In genomic region chr3:32687156-32687555, GRCm38 (mm10) we compare ENCODE assay signal across 24 mouse cellular contexts. TPM values are rescaled to one million over a fixed set of nuclear protein-coding genes. Genes with fewer than 3 reads are reported as not detected.
DNase-seq lines count a peak whose midpoint lies in the region; ATAC-seq and TF ChIP-seq lines count a peak whose summit lies in the region.
"Had no signal": no experiment of that assay in that cellular context is flagged by ENCODE, and none has a peak within 500 bp of the region (broad histone marks: within the 10 kb centered on the region; RNA-seq: fewer than 3 reads in every experiment).

No protein-coding gene starts in this region.

- H3K9ac ChIP-seq in heart, postnatal 0 days (replicated peaks; ENCODE audit: low read depth, low read length), result no peak overlapping the region
- H3K9ac ChIP-seq in liver, postnatal 0 days (replicated peaks), result no peak overlapping the region
- H3K9ac ChIP-seq in CH12.LX (ENCODE audit: insufficient read depth, low read depth), result no peak overlapping the region
- H3K9ac ChIP-seq: embryonic facial prominence, embryonic 13.5 days; forebrain, embryonic 12.5 days; heart, embryonic 13.5 days; hindbrain, embryonic 15.5 days; intestine, embryonic 15.5 days; midbrain, embryonic 15.5 days had no signal

- no peak for TF ChIP-seq EP300 in heart, postnatal 0 days (IDR thresholded peaks at IDR 0.05; ENCODE audit: low read depth)
- no peak for TF ChIP-seq EP300 in liver, postnatal 0 days (IDR thresholded peaks at IDR 0.05; ENCODE audit: low read depth)
- no peak for TF ChIP-seq EP300 in CH12.LX (IDR thresholded peaks at IDR 0.05; ENCODE audit: low read length)

- H3K4me3 ChIP-seq in heart, postnatal 0 days (ENCODE audit: low read depth, low read length), result no peak overlapping the region
- no peak overlapping the region for H3K4me3 ChIP-seq in liver, postnatal 0 days (ENCODE audit: low read depth, low read length)
- H3K4me3 ChIP-seq in CH12.LX (replicated peaks in 1 of 3; ENCODE audit: low read depth in 2 of 3, low read length in 2 of 3, poor library complexity in 1 of 3), result no peak overlapping the region
- H3K4me3 ChIP-seq: embryonic facial prominence, embryonic 13.5 days; erythroblast, embryonic 14.5 days; forebrain, embryonic 12.5 days; heart, embryonic 13.5 days; hindbrain, embryonic 15.5 days; intestine, embryonic 15.5 days; limb, embryonic 10.5 days; megakaryocyte, embryonic 14.5 days; midbrain, embryonic 15.5 days had no signal

- no peaks in the 10 kb centered on the region for H3K79me2 ChIP-seq in CH12.LX (replicated peaks; ENCODE audit: control insufficient read depth, extremely low read depth, insufficient read depth, poor library complexity, severe bottlenecking)

- H3K4me1 ChIP-seq in heart, postnatal 0 days (ENCODE audit: control insufficient read depth, insufficient read depth), result 0 out of 2 replicates have a peak, but pooled peaks cover 2% of the 10 kb centered on the region
- H3K4me1 ChIP-seq in liver, postnatal 0 days (ENCODE audit: insufficient read depth), result no peaks in the 10 kb centered on the region
- peaks cover 3% of the 10 kb centered on the region in 2 experiments; a peak in 2 of 4 replicates for H3K4me1 ChIP-seq in CH12.LX (ENCODE audit: control insufficient read depth in 1 of 2, insufficient read depth in 2 of 2)
- H3K4me1 ChIP-seq: embryonic facial prominence, embryonic 13.5 days; forebrain, embryonic 12.5 days; hindbrain, embryonic 15.5 days; intestine, embryonic 15.5 days; limb, embryonic 10.5 days; midbrain, embryonic 15.5 days had no signal

- TF ChIP-seq POLR2A in CH12.LX (IDR thresholded peaks at IDR 0.05; ENCODE audit: low read depth, low read length), result no peak

- dilution Hi-C loops in CH12.LX (cut with MboI; ENCODE audit: extremely low pct_ligation_motif_present, extremely low pct_unique_long_range_greater_than_20kb, low sequenced_read_pairs), result no loop called here

- no peaks in the 10 kb centered on the region for H3K36me3 ChIP-seq in heart, postnatal 0 days (replicated peaks; ENCODE audit: control insufficient read depth, insufficient read depth, low read length)
- H3K36me3 ChIP-seq in liver, postnatal 0 days (replicated peaks; ENCODE audit: insufficient read depth, low read length), result no peaks in the 10 kb centered on the region
- no peaks in the 10 kb centered on the region for H3K36me3 ChIP-seq in CH12.LX (replicated peaks in 1 of 2; ENCODE audit: control insufficient read depth in 1 of 2, insufficient read depth in 1 of 2, low read length in 1 of 2)
- H3K36me3 ChIP-seq: embryonic facial prominence, embryonic 13.5 days; forebrain, embryonic 12.5 days; heart, embryonic 13.5 days; hindbrain, embryonic 15.5 days; intestine, embryonic 15.5 days; limb, embryonic 10.5 days; midbrain, embryonic 15.5 days had no signal

- DNase-seq in heart, postnatal 0 days (ENCODE audit: low spot score), result no peak
- no peak for DNase-seq in heart, postnatal 10 days
- DNase-seq in liver, postnatal 0 days, result no peak
- DNase-seq in liver (no peak), CH12.LX (ENCODE audit: extremely low read depth) (no peak), R1 (ENCODE audit: low read depth, low spot score) (peak; percentile 13)
- no peak for DNase-seq in ovary, postnatal 36 days (ENCODE audit: low spot score)
- DNase-seq: adrenal gland, postnatal 14 days; cerebellum, adult 2 months; cerebellum, postnatal 36 days; embryo, embryonic 11 days; heart, postnatal 36 days; right cerebral cortex, adult 18-20 months; right cerebral cortex, postnatal 4 days; thymus, adult 2 months had no signal

- no peaks in the 10 kb centered on the region for H3K27me3 ChIP-seq in heart, postnatal 0 days (ENCODE audit: control insufficient read depth, insufficient read depth, low read length)
- no peaks in the 10 kb centered on the region for H3K27me3 ChIP-seq in liver, postnatal 0 days (ENCODE audit: insufficient read depth, low read length)
- no peaks in the 10 kb centered on the region for H3K27me3 ChIP-seq in CH12.LX (replicated peaks)
- H3K27me3 ChIP-seq: embryonic facial prominence, embryonic 13.5 days; forebrain, embryonic 12.5 days; heart, embryonic 13.5 days; hindbrain, embryonic 15.5 days; intestine, embryonic 15.5 days; midbrain, embryonic 15.5 days had no signal

- TF ChIP-seq CTCF in heart, postnatal 0 days (IDR thresholded peaks at IDR 0.05; ENCODE audit: low read depth), result peak; percentile 23; the same call in 1 of the 2 replicates
- 0 out of 2 replicates have a peak, but pooled peaks have one; percentile 11 for TF ChIP-seq CTCF in liver, postnatal 0 days (IDR thresholded peaks at IDR 0.05; ENCODE audit: low read depth)
- TF ChIP-seq CTCF in CH12.LX (conservative IDR thresholded peaks at IDR 0.05 in 1 of 2, IDR thresholded peaks at IDR 0.05 in 1 of 2; ENCODE audit: low read depth in 2 of 2, low read length in 2 of 2), result no peak

- intact Hi-C loops in heart, postnatal 10 days (cut with DNase I), result no loop called here

- H3K4me2 ChIP-seq in heart, postnatal 0 days (ENCODE audit: low read depth, low read length), result no peak overlapping the region
- no peak overlapping the region for H3K4me2 ChIP-seq in liver, postnatal 0 days (ENCODE audit: low read depth, low read length)
- no peak overlapping the region for H3K4me2 ChIP-seq in CH12.LX (ENCODE audit: insufficient read depth, low read depth, poor library complexity, severe bottlenecking)
- H3K4me2 ChIP-seq: embryonic facial prominence, embryonic 13.5 days; forebrain, embryonic 12.5 days; heart, embryonic 13.5 days; hindbrain, embryonic 15.5 days; intestine, embryonic 15.5 days; midbrain, embryonic 15.5 days had no signal

- TF ChIP-seq RAD21 in CH12.LX (IDR thresholded peaks at IDR 0.05; ENCODE audit: low read depth, low read length), result peak; percentile 4

- no peak overlapping the region for H3K27ac ChIP-seq in heart, postnatal 0 days (ENCODE audit: low read depth)
- no peak overlapping the region for H3K27ac ChIP-seq in liver, postnatal 0 days (ENCODE audit: low read depth)
- no peak overlapping the region for H3K27ac ChIP-seq in CH12.LX (ENCODE audit: insufficient read depth, low read depth)
- H3K27ac ChIP-seq: embryonic facial prominence, embryonic 13.5 days; forebrain, embryonic 12.5 days; heart, embryonic 13.5 days; hindbrain, embryonic 15.5 days; intestine, embryonic 15.5 days; limb, embryonic 10.5 days; midbrain, embryonic 15.5 days had no signal

- 52% methylated on average over 4 of the region's 4 CpGs for WGBS in heart, postnatal 0 days
- 52% methylated on average over 4 of the region's 4 CpGs for whole genome bisulfite sequencing in liver, postnatal 0 days (ENCODE audit: insufficient replicate concordance)

- in situ Hi-C loops in CH12.LX (cut with MboI; ENCODE audit: low pct_ligation_motif_present, low pct_unique_long_range_greater_than_20kb, low sequenced_read_pairs), result loop anchor here (25.0 kb wide), 1 partner anchor 350 kb away; no protein-coding TSS in a partner anchor

- no peaks in the 10 kb centered on the region for H3K9me3 ChIP-seq in heart, postnatal 0 days (replicated peaks; ENCODE audit: control insufficient read depth, low read length)
- no peaks in the 10 kb centered on the region for H3K9me3 ChIP-seq in liver, postnatal 0 days (ENCODE audit: low read length)
- no peaks in the 10 kb centered on the region for H3K9me3 ChIP-seq in CH12.LX (replicated peaks; ENCODE audit: low read length)
- H3K9me3 ChIP-seq: embryonic facial prominence, embryonic 13.5 days; forebrain, embryonic 12.5 days; heart, embryonic 13.5 days; hindbrain, embryonic 15.5 days; intestine, embryonic 15.5 days; limb, embryonic 10.5 days; megakaryocyte, embryonic 14.5 days; midbrain, embryonic 15.5 days had no signal

- no peak for ATAC-seq in heart, postnatal 0 days (ENCODE audit: insufficient read depth, low read depth)
- ATAC-seq in liver, postnatal 0 days, result no peak
- ATAC-seq: intestine, embryonic 15.5 days; midbrain, embryonic 15.5 days had no signal

TF ChIP-seq in CH12.LX, 34 proteins besides CTCF, POLR2A, EP300 and RAD21:
- TF ChIP-seq ZNF384 (IDR thresholded peaks at IDR 0.05; ENCODE audit: low read depth, low read length), result peak; percentile 66
- no peak for TF ChIP-seq ZKSCAN1 (IDR thresholded peaks at IDR 0.05; ENCODE audit: borderline replicate concordance, low read depth, low read length)
TF ChIP-seq in CH12.LX: peak in this region for 1.

RNA-seq across cellular contexts. Expression of gene Actl6a, which starts 18.9 kb away (rescaled TPM):
- total RNA-seq in heart, postnatal 0 days (2014; rRNA removed; ENCODE audit: low replicate concordance), result 54.2 and 68.2 TPM in 2 replicates
- 53.2 and 58.0 TPM in 2 replicates for polyA plus RNA-seq in heart, postnatal 0 days (2015; fragmentation: Nextera tagmentation; extraction: Ambion mirVana)
- 10 to 100 TPM; 34.8 to 35.7 TPM for total RNA-seq in heart, postnatal 10 days (2021)
- 40.0 and 42.1 TPM in 2 replicates for polyA plus RNA-seq in liver, postnatal 0 days (2015; fragmentation: Nextera tagmentation; extraction: Ambion mirVana)
- total RNA-seq in CH12.LX (2012; rRNA removed), result 80.7 and 96.6 TPM in 2 replicates
- 132 and 140 TPM in 2 replicates for total RNA-seq in CH12.LX (2014; rRNA removed)
- 87.8 and 89.1 TPM in 2 replicates for polyA plus RNA-seq in CH12.LX (2012; ENCODE audit: insufficient read length, low read depth)

RNA-seq across cellular contexts. Expression of gene Ndufb5, which starts 49.6 kb away (rescaled TPM):
- total RNA-seq in heart, postnatal 0 days (2014; rRNA removed; ENCODE audit: low replicate concordance), result 1,718 and 2,037 TPM in 2 replicates
- 1,180 and 1,227 TPM in 2 replicates for polyA plus RNA-seq in heart, postnatal 0 days (2015; fragmentation: Nextera tagmentation; extraction: Ambion mirVana)
- 100 to 1,000 TPM; 747 to 748 TPM for total RNA-seq in heart, postnatal 10 days (2021)
- polyA plus RNA-seq in liver, postnatal 0 days (2015; fragmentation: Nextera tagmentation; extraction: Ambion mirVana), result 235 and 240 TPM in 2 replicates
- 175 and 179 TPM in 2 replicates for total RNA-seq in CH12.LX (2012; rRNA removed)
- 427 and 467 TPM in 2 replicates for total RNA-seq in CH12.LX (2014; rRNA removed)
- 145 and 163 TPM in 2 replicates for polyA plus RNA-seq in CH12.LX (2012; ENCODE audit: insufficient read length, low read depth)

RNA-seq across cellular contexts. Expression of gene Mrpl47, which starts 50.2 kb away (rescaled TPM):
- total RNA-seq in heart, postnatal 0 days (2014; rRNA removed; ENCODE audit: low replicate concordance), result 8.1 and 9.5 TPM in 2 replicates
- polyA plus RNA-seq in heart, postnatal 0 days (2015; fragmentation: Nextera tagmentation; extraction: Ambion mirVana), result 39.0 and 42.7 TPM in 2 replicates
- total RNA-seq in heart, postnatal 10 days (2021), result 10 to 100 TPM; 39.6 to 43.9 TPM
- polyA plus RNA-seq in liver, postnatal 0 days (2015; fragmentation: Nextera tagmentation; extraction: Ambion mirVana), result 15.2 and 18.2 TPM in 2 replicates
- 32.5 and 43.7 TPM in 2 replicates for total RNA-seq in CH12.LX (2012; rRNA removed)
- 48.8 and 66.5 TPM in 2 replicates for total RNA-seq in CH12.LX (2014; rRNA removed)
- polyA plus RNA-seq in CH12.LX (2012; ENCODE audit: insufficient read length, low read depth), result 56.2 and 68.6 TPM in 2 replicates

Comparison
In these comparisons a context has a peak if more than half of its experiments do, and no peak if none do; other contexts are left out.
1. CTCF ChIP-seq: peak in heart, postnatal 0 days (single experiment) and liver, postnatal 0 days (single experiment); none in CH12.LX (0 of 2).